Mouse (Mus musculus) right cerebral cortex, postnatal 14 days (tissue): Measurements from ENCODE around the gene Med6.
A peak's percentile ranks its signal among the peaks of the same experiment; 100 is the strongest.

Experiments used
- DNase-seq: peaks from one replicate; pipeline ENCODE4 v3.0.0; 2022

The Med6 gene

DNA sequence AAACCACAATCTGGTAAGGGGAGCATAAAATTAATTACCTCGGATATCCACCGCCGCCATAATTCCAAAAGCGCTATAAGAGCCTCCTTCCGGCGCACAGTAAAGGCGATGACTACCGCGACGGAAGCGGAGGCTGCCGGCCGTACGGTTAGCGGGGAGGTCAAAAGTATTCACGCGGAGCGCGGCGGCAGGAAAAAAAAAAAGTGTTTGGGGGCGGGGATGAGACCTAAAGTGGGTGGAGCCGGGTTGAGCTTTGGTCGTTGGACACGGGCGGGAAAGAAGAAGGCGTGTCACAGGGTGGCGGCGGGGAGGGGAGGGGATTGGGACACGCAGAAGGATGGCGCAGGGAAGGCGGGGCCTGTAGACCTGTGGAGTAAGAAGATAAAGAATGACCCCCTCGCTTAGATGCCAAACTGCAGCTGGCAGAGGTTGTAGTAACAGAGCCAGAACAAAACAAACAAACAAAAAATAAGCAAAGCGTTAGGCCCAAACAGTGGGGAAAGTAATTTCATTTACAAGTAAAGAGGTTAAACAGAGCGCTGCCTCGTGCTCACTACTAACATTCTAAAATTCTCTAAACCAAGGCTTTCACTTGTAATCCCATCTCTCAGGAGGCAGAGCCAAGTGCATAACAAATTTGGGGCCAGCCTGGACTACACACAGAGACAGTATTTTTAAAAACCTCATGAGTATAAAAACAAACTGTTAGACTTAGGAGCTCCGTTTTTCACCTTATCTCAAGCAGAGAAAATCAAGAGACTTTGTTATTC is at the start of gene Med6:
Gene Med6 (minus strand): TSS at position 107 of the 770 bp plus-strand sequence.
- peak; percentile 89 for DNase-seq

DNA sequence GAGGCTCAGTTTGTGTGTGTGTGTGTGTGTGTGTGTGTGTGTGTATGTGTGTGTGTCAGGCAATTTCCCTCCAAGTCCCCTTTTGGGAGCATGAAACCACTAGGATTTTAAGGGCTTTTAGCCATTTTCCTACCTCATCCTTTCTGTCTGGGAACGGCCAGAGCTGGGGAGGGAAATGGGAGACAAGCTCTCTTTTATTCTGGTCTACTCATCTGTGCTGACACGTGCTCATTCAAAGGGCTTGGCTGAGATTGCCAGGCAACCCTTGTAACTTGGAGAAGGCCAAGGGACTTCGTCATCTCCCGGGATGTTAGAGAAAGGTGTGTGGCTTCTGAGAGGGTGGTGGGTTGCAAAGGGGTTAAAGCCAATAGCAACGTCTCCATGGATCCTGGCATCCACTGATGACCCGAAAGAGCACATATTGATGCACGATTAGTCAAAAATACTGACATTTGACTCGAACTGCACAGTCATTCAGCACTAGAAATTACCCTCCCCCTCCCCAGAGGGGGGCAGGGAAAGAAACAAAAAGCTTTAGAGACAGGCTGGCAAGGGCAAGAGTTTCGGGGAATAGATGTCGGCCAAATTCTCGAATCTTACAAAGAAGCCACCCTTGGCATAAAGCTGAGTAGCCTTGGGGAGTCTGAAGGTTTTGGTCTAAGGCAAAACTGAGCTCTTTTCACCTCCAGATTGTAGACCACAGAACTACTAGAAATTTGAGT is 47.7 kb upstream of the Med6 start:
- no peak for DNase-seq

DNA sequence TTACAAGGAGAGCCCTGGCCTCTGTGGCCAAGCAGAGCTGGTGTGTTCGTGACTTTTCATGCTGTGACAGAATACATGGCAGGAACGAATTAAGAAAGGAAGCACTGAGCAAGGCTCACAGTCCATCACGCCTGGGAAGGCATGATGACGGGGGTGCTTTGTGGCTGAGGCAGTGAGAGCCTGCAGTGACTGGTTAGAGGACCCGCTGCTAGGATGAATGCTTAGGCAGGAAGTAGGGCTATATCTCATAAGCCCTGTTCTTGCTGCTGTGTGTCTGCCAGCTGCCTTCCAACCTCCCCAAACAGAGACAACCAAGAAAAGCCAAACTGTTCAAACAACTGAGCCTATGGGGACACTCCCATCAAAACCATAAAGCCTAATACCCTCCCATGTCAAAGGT is 45.8 kb upstream of the Med6 start:
- no peak for DNase-seq

DNA sequence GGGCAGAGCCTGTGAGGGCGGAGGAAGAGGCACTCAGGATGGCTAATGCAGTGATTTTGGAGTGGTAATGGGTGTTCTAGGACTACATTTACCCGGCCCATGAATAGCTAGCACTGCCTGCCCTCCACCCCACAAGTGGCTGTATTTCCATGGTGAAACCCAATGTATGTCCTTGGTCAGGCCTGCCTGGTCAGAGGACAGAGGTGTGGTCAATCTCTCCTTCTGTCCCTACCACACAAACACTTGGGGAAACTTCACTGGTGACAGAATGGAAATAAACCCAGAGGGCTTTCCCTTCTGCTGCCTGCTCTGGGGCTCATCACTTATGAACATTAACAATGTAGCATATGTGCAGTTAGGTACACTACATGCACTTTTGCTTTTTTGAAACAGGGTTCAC is 38.4 kb upstream of the Med6 start:
- DNase-seq, result no peak

DNA sequence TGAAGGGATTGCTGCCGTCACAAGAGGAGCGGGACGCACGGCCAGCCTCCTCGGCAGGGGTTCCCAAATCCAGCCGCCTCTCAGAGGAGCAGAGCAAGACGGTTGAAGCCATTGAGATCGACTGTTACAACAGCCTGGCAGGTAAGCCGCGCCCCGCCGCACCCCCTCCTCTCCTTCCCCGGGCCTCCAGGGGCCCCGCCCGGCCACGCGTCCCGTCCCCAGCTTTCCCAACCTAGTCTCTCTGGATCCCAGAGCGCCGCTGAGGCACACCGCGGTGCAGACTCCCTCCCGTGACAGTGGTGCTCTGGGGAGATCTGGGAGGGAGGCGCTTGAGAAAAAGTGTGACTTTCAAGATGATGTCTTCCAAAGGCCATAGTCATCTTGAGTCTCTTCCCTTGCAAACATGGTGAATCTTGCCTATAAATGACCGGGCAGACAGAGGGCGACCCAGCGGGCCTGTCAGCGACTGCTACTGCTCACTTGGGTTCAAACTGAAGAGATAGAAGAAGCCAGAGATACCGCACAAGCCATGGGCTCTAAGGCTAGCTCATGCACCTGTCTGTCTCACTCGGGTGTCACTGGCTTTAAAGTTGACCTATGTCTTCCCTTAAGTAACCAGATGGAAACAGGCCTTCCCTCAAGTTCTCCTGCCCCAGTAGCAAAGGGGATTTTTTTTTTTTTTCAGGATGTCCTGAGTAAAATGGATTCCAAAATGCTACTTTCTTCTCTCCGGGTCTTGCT is 37.0 kb upstream of the Med6 start:
- peak; percentile 37 for DNase-seq

DNA sequence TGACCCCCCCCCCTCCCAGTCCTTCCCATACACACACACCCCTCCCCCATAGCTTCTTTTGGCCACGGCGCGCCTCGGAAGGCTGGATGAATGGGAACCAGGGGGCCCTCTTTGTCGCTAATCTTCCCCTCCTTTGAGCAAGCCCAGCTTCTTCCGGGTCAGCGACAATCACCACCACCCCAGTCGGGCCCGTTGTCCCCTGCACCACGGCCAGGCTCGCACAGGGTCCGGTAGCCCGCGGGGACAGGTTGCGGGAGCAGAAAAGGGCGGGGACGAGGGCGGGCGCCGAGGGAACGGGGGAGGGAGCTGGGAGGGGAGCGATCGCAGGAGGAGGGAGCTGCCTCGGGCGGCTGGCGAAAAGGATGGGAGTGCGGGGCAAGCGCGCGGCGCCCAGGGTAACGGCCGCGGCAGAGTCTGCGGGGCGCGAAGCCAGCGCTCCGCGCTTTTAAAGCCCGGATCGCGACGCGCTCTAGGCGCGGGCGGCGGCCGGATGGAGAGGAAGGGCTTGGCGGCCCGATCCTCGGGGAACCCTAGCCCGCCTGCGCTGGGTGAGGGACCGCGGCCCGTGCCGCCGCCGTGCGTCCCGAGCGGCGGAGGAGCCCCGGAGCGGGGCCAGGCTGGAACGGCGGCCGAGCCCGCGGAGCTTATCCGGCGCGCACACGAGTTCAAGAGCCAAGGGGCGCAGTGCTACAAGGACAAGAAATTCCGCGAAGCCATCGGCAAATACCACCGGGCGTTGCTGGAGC is 36.3 kb upstream of the Med6 start, which contains the start of gene Ttc9:
Gene Ttc9 (plus strand): TSS at position 335 of the 746 bp plus-strand sequence.
- peak; percentile 60 for DNase-seq

DNA sequence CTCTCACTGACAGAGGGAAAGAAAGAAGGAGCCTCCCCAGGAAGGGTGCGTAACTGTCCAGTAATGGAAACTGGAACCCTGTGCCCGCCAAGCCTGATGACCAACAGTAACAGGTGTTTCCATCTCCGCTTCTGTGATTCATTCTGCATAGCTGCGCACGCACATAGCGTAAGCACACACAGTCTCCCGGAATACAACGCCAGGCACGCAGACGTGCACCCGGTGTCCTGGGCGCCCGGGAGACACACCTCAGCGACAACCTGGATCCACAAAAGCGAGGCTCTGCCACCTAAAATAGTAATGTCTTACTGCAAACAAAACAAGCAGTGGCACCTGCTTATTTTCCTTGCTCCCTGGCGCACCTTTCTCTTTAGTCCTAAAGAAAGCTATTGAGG is 35.7 kb upstream of the Med6 start:
- DNase-seq, result peak; percentile 64

DNA sequence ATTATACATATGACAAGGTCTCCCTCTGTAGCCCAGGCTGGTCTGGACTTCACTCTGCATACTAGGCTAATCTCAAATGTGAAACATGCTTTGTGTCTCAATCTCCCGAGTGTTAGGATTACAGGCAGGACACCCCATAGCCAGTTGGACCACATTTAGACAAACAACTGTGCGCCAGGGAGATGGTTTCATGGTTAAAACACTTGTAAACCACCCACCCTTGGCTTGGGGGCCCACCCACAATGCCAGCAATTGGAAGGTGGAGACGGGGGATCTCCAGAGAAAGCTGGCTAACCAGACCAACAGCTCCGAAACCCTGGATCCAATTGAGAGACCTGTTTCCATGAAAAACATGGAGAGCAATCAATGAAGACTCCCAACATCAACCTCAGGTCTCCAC is 33.3 kb upstream of the Med6 start:
- DNase-seq, result no peak

DNA sequence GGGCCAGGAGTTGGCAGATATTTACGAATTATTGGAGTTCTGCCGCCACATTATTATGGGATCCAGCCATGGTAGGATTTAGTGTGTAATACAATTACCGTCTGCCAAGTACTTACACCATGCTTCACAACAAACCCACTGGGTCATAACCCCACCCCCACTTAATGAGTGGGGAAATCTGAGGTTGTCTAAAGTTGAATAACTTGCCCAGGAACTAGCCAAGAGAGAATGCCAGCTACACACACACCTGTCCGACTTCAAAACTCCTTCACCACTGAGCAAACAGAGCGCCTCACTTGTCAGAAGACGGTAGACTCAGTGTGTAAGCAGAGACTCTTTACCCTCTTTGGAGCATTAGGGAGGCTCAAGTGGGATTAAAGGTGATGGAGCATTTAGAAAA is 32.6 kb upstream of the Med6 start:
- DNase-seq, result no peak

DNA sequence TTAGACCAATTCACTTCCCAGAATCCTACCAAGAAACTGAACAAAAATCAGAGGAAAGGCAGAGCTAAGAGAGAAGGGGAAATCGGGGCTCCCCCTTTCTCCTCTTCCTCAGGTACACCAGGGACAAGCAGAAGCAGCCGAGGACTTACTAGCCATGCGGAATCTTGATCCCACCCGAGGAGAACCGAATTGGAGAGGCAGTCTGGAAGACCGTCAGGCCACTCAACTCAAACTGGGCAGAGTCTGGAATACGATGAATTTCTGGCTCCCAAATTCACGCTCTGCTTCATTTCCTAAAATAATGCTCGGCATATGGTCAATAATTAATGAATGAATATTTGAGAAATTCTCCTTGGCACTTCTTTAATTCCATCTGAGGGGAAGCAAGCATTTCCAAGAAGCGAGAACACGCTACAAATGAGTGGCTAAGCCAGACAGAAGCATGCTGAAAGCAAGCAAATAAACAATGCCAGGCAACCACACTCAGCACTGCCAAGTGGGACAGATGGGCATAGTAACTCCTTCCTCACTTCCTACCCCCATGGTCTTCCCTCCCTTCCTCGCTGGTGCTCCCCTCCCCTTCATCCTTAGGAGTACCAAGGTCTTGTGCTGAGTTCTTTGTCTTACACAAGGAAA is 31.5 kb upstream of the Med6 start:
- DNase-seq, result peak; percentile 9

DNA sequence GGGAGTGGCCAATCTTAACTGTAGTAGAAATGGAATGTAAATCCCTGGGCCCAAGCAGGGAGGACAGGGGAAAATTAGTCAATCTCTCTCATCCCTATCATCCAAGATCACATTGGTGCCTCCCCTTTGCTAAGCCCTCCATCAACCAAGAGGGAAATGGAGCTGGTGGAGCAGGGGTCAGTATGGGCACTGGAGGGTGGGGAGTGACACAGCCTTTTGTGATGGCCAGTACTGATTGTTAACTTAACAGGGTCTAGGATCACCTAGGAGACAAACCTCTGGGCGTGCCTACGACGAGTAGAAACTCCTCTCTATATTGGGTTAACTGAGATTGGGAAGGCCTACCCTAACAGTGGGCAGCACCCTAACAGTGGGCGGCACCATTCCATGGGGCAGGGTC is 28.6 kb upstream of the Med6 start:
- no peak for DNase-seq

DNA sequence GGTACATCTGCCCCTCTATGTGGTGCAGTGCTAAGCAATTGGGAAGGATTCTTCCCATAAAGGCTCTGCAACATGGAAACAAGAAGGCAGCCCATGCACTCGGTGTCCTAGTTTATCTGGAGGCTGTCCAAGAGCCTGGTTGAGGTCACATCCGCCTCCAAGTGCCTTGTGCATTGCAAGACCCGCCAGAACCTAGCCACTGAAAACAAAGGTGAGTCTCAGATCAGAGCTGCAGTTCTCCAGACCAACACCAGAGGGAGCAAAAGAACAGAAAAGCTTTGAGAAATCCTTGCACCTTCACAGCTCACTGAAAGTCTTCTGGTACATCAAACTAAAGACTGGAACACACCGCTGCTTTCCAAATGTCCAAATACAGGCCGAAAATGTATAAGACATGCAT is 24.5 kb upstream of the Med6 start:
- peak; percentile 77 for DNase-seq

DNA sequence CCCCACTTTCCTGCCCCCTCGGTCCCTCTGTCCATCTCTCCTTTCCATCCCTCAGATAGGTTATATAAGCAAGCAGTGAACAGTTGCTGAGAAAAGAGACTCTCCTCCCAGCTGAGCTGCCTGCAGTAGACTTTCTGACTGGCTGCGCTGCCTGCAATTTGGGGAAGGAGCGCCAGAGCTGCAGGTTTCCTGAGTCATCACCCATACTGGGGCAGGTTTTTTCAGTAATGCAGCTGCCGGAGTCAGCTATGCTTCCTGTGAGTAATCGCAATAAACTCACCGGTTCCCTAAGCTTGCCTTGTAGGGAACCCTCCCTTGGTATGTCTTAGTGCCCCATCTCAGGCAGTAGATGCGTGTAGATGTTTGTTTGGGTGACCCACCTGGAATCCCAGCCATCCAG is 22.2 kb upstream of the Med6 start:
- peak; percentile 10 for DNase-seq

DNA sequence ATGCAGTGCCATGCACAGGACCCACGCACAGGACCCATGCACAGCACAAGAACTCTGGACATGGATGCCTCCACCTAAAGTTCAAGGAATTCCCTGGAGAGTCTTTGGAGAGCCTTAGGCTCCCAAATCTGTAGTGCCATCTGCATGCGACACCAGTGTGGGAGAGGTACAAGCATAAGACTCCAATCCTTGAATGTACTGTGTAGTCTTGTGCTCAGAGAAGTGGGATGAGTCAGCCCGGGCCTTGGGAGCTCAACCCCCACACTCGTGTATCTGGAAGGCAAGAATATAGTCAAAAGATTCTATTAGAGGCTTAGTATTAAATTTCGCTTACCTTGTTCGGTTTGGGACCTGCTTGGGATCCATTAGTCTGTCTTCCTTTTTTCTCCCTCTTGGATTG is 21.0 kb upstream of the Med6 start:
- DNase-seq, result no peak

DNA sequence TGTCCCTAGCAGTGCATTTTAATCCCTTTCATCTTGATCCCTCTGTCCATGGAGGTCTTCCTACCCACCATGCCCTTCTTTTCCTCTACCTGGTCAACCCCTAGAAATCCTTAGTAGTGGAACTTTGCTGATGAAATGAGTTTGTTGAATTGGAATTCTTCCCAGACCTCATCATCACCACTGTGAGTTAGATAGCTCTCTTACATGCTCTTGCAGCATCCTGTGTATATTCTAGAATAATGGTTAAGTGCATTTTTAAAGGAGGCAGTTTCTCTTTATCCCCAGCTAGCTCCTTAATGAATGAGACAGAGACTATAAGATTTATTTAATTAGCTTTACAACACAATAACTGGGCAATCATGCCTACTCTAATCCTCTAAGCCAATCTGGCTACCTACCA is 14.6 kb upstream of the Med6 start:
- no peak for DNase-seq

DNA sequence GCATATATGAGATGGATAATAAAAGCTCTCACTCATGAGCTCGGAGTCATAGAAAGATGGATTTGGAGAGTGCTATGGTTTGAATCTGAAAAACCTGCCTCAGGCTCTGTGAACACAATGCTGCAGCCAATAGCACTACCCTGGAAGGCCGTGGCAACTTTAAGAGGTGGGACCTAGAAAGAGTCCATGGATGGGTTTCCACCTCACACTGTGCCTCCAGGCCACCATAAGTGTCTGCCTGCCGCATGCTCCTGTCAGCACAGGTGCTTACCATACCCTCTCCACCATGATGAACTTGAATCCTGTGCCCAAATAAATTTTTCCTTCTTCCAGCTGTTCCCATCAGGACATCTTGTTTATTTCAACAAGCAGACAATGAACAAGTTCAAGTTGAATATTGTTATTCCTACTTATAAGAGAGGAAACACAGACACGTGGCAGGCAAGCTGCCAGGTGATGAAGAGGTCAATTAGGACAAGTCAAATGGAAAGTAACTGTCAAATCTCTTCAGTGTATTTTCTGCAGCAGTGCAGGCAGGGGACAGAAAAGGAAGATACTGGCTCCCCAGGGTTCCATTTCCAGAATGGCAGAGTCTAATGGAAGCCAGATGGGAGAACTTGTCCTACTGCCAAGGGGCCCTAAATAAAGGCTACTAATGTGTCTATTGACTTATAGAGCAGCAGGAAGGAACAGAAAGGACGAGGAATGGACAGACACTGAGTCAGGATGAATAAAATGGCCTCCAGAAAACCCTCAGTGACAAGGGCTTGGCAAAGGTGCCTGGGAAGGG is 10.4 kb upstream of the Med6 start:
- no peak for DNase-seq

DNA sequence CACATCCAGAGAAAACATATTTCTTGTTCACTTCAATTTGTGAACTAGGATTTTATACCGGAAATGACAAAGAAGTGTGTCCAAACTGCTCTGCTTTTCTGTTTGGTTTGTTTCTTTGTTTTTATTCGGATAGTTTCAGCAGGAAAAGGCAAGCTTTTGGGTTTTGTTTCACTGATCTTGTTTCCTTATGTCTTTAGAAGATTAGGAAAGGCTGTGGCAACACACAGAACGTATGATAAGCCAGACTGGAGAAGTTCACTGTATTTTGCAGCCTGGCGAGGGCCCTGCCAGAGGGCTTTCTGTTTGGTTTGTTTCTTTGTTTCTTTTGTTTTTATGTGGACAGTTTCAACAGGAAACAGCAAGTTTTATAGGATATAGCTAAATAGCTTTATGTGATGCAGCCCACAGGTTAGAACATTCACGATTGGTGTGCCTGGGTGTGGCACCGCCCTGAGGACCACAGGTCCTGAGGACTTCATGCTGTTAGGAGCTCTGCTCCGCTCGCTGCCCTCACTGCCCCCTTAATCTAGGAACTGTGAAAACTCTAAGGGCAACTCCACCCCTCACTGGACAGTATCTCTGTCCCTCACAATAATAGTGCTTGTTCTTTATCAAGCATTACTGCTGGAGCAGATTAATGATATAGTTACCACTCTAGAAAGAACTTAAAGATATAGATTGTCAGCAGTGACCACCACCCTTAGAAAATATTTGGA is 1.9 kb upstream of the Med6 start:
- DNase-seq, result no peak

DNA sequence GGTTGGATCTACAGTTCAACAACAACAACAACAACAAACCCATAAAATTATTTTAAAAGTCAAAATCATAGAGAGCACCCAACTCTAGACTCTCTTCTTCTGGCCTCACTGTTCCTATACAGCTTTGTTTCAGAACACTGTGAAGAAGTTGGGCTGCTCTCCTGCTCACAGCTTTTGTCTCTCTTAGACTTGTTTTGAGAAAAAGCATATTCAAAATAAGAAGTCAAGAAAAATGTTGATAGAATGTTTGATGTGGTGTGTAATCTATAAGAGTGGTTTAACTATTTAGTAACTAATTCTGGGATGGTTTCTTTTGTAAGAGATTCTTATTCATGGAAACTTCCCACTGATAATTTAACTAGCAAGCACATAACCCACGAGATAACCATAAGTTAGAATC is 26.4 kb downstream of the Med6 start, which contains the start of gene Adam21:
Gene Adam21 (minus strand): TSS at position 101 of the 400 bp plus-strand sequence.
- no peak for DNase-seq

DNA sequence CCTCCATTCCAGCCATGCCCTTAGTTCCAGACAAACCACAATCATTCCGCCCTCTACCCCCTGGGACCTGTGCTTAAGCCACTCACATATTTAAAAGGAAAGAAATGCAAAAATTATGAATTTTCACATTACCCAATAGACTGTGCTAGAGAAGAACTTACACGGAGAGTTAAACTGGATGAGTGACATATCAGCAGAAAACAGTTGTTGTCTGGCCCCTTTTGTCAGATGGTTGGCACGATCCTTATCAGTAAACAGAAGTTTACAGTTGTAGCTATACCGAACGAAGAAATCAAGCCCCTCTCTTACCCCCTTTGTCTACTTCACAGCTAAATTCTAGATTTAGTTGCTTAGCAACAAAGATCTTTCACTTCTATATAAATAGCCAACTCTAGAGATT is 26.9 kb downstream of the Med6 start:
- no peak for DNase-seq

DNA sequence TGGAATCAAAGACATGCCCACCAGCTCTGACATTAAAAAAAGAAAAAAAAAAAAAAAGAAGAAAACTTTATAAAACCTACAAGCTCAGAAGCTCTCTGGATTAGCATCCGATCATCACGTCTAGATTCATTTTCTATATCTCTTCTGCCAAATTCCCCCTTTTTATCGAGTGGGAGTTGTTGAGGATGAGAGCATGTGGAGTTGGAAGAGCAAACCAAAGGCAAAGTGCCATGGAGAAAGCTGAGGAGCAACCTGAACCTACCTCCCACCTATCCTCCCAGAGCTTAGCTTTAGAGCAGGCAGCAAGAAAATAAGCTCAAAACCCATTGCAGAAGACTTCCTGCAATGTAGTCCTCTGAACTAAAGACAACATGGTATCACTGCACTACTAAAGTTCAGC is 30.6 kb downstream of the Med6 start:
- DNase-seq, result no peak

DNA sequence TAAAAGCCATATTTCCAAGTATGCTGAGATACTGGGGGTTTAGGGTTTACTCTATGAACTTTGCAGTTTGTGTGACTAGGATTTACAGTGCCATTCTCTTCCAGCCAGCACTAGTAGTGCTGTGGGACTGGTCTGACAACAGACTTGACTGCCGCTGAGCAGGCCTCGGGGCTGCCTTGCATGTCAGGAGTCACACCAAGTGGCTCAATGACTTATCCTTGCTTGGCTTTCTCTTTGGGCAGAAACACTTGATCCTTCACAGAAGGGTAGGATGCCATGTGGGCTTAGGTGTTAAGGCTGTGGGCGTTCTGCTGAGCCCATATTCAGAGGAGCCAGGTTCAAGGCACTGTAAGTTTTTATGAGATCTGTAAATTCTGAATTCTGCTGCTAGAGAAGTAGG is 45.5 kb downstream of the Med6 start:
- no peak for DNase-seq
